Mouse (Mus musculus): ENCODE results near the gene Serpinh1.

DNA sequence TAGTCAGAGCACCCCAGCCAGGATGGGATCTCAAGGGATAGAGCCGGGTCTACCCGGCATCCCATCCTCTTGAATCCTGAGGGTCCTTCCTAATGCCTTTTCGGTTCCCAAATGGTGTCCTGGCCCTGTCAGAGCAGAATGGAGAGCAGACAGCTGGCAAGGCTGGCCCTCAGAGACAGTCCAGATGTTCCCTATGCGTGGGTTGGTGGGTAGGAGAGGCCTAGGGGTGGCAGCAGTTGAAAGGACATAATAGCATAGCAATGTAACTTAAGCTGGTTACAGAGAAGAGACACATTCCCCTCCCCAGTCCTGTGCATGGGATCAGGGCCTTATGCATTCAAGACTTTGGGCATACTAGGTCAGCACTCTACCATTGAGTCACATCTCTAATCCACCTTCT lies 42.3 kb upstream of the Serpinh1 start:
- no peak for TF ChIP-seq POLR2A (IDR thresholded peaks at IDR 0.05; ENCODE audit: borderline replicate concordance, control insufficient read depth, low read depth, low read length)
- TF ChIP-seq CTCF (IDR thresholded peaks at IDR 0.05; ENCODE audit: control insufficient read depth, insufficient read depth, low read length) = no peak
